Mouse (Mus musculus) E14TG2a.4 (cell line): ENCODE measurements around the gene Cnnm1.
A peak's percentile ranks its signal among the peaks of the same experiment; 100 is the strongest.

ENCODE experiments used
- CTCF ChIP-seq: conservative IDR thresholded peaks from 2 replicates; pipeline ENCODE4 v1.5.1; 2014; ENCODE audit warnings: low read length
- NANOG ChIP-seq: IDR thresholded peaks from 2 replicates; pipeline ENCODE4 v1.6.1; 2014; ENCODE audit warnings: borderline replicate concordance, low read length, mixed read lengths

- TF ChIP-seq CTCF (peak; percentile 96), NANOG (no peak)
Measured at GRCm38 (mm10) chr19:43478891-43479290, 38.7 kb downstream of the Cnnm1 start.
